Mouse (Mus musculus) intestine, embryonic 16.5 days (tissue): ENCODE results near the gene Hils1. TPM values are rescaled to one million over a fixed set of nuclear protein-coding genes. Genes with fewer than 3 reads are reported as not detected.

Source experiments
- ATAC-seq: fragments of 200-750 bp; cut with Nextera tagmentation; 2 replicates; pipeline ENCODE4 v1.8.0; 2017; ENCODE audit warnings: moderate TSS enrichment, moderate library complexity
- H3K27ac ChIP-seq: fragments of 300-500 bp; sonication (generic); 2 replicates; pipeline ENCODE4 v1.5.1; 2014; ENCODE audit warnings: mild to moderate bottlenecking, low read length
- H3K27me3 ChIP-seq: fragments of 300-500 bp; sonication (generic); replicated peaks from 2 replicates; pipeline ENCODE4 v1.6.1; 2014; ENCODE audit warnings: low read length, control low read depth, mixed read lengths; ENCODE audit not compliant: control insufficient read depth, insufficient read depth
- H3K36me3 ChIP-seq: fragments of 300-500 bp; sonication (generic); 2 replicates; pipeline ENCODE4 v1.6.1; 2014; ENCODE audit warnings: low read length, control low read depth; ENCODE audit not compliant: control insufficient read depth, insufficient read depth
- H3K4me1 ChIP-seq: fragments of 300-500 bp; sonication (generic); 2 replicates; pipeline ENCODE4 v1.6.1; 2014; ENCODE audit warnings: low read length, control low read depth, mixed read lengths; ENCODE audit not compliant: control insufficient read depth, insufficient read depth
- H3K4me2 ChIP-seq: fragments of 300-500 bp; sonication (generic); 2 replicates; pipeline ENCODE4 v1.6.1; 2014; ENCODE audit warnings: low read depth, low read length, control low read depth
- H3K4me3 ChIP-seq: fragments of 300-500 bp; sonication (generic); 2 replicates; pipeline ENCODE4 v1.5.1; 2014; ENCODE audit warnings: mild to moderate bottlenecking, low read length
- H3K9ac ChIP-seq: fragments of 300-500 bp; sonication (generic); 2 replicates; pipeline ENCODE4 v1.6.1; 2014; ENCODE audit warnings: low read depth, low read length
- H3K9me3 ChIP-seq: fragments of 300-500 bp; sonication (generic); 2 replicates; pipeline ENCODE4 v1.6.1; 2016; ENCODE audit warnings: low read length, control low read depth; ENCODE audit not compliant: control insufficient read depth
- WGBS: fragments of 180-500 bp; shearing (Covaris S2); extraction: QIAGEN DNeasy Blood & Tissue Kit; methylation state at CpG from one replicate; pipeline ENCODE4 v1.1.7; 2014; 5-methylcytosine and 5-hydroxymethylcytosine counted together
- polyA plus RNA-seq: library from polyadenylated mRNA; unstranded; fragments of >200 nt; fragmentation: Nextera tagmentation; extraction: Ambion mirVana; gene quantifications from 2 replicates; pipeline ENCODE4 v1.2.1, GENCODE M21; 2015

Hils1 gene
- polyA plus RNA-seq, 1 experiment from 2014 or later: not detected

- peaks cover 14% of the 10 kb centered on the region; the same call in 1 of the 2 replicates for H3K36me3 ChIP-seq
- no peak overlapping the region for H3K4me3 ChIP-seq
- WGBS: 81% methylated on average over 12 of the region's 12 CpGs
- no peak overlapping the region for H3K27ac ChIP-seq
- no peak overlapping the region for H3K9ac ChIP-seq
- no peaks in the 10 kb centered on the region for H3K27me3 ChIP-seq
- peaks cover 28% of the 10 kb centered on the region for H3K4me1 ChIP-seq
- no peak overlapping the region for H3K4me2 ChIP-seq
- ATAC-seq: no peak
- no peaks in the 10 kb centered on the region for H3K9me3 ChIP-seq
Measured at GRCm38 (mm10) chr11:95004136-95004936, 36.9 kb downstream of the Hils1 start.

- WGBS: 58% methylated on average over 6 of the region's 6 CpGs
- peaks cover 14% of the 10 kb centered on the region; the same call in 1 of the 2 replicates for H3K36me3 ChIP-seq
- H3K4me2 ChIP-seq: no peak overlapping the region
- no peak for ATAC-seq
- H3K27ac ChIP-seq: no peak overlapping the region
- H3K27me3 ChIP-seq: no peaks in the 10 kb centered on the region
- H3K9ac ChIP-seq: no peak overlapping the region
- H3K9me3 ChIP-seq: no peaks in the 10 kb centered on the region
- peaks cover 28% of the 10 kb centered on the region for H3K4me1 ChIP-seq
- no peak overlapping the region for H3K4me3 ChIP-seq
Measured at GRCm38 (mm10) chr11:95004937-95005198, 37.5 kb downstream of the Hils1 start.

GRCm38 (mm10) chr11:95006038-95006437 lies 38.6 kb downstream of the Hils1 start:
- WGBS: 37% methylated on average over 4 of the region's 4 CpGs
- Histone ChIP-seq H3K4me2 (peak overlapping the region; percentile 66), H3K36me3 (peaks cover 12% of the 10 kb centered on the region; the same call in 1 of the 2 replicates), H3K27ac (peak overlapping the region; percentile 54), H3K9me3 (no peaks in the 10 kb centered on the region), H3K9ac (peak overlapping the region; percentile 63), H3K4me3 (peak overlapping the region; percentile 47), H3K27me3 (no peaks in the 10 kb centered on the region), H3K4me1 (peaks cover 25% of the 10 kb centered on the region)
- ATAC-seq: no peak

- Histone ChIP-seq H3K4me1 (peaks cover 25% of the 10 kb centered on the region), H3K27ac (peak overlapping the region; percentile 54), H3K9ac (peak overlapping the region; percentile 63), H3K9me3 (no peaks in the 10 kb centered on the region), H3K36me3 (peaks cover 12% of the 10 kb centered on the region; the same call in 1 of the 2 replicates), H3K4me3 (peak overlapping the region; percentile 47), H3K4me2 (peak overlapping the region; percentile 66), H3K27me3 (no peaks in the 10 kb centered on the region)
- ATAC-seq: peak; percentile 74
- WGBS: 1% methylated on average over 27 of the region's 27 CpGs
Measured at GRCm38 (mm10) chr11:95006525-95007219, 39.3 kb downstream of the Hils1 start.

GRCm38 (mm10) chr11:95007418-95007817 lies 40.0 kb downstream of the Hils1 start:
- H3K27ac ChIP-seq: peak overlapping the region; percentile 46; the same call in 1 of the 2 replicates
- 53% methylated on average over 3 of the region's 3 CpGs for WGBS
- no peaks in the 10 kb centered on the region for H3K27me3 ChIP-seq
- peaks cover 28% of the 10 kb centered on the region for H3K4me1 ChIP-seq
- no peaks in the 10 kb centered on the region for H3K9me3 ChIP-seq
- no peak overlapping the region for H3K4me3 ChIP-seq
- ATAC-seq: no peak
- no peak overlapping the region for H3K4me2 ChIP-seq
- no peak overlapping the region for H3K9ac ChIP-seq
- H3K36me3 ChIP-seq: peaks cover 9% of the 10 kb centered on the region; the same call in 1 of the 2 replicates

- Histone ChIP-seq H3K9me3 (no peaks in the 10 kb centered on the region), H3K4me3 (peak overlapping the region; percentile 65), H3K9ac (peak overlapping the region; percentile 84), H3K27ac (peak overlapping the region; percentile 91), H3K4me1 (peaks cover 31% of the 10 kb centered on the region), H3K36me3 (0 out of 2 replicates have a peak, but pooled peaks cover 3% of the 10 kb centered on the region), H3K27me3 (no peaks in the 10 kb centered on the region), H3K4me2 (peak overlapping the region; percentile 85)
- 34% methylated on average over 15 of the region's 15 CpGs for WGBS
- ATAC-seq: peak; percentile 6; the same call in 1 of the 2 replicates
Measured at GRCm38 (mm10) chr11:95008661-95009628, 41.6 kb downstream of the Hils1 start.

GRCm38 (mm10) chr11:95009629-95010014 lies 42.2 kb downstream of the Hils1 start, which contains the start of gene Samd14:
Gene Samd14 (plus strand): TSS chr11:95009879.
- H3K9ac ChIP-seq: peak within 1 kb of the TSS; percentile 84
- ATAC-seq: peak; percentile 60
- no peaks in the 10 kb centered on the region for H3K9me3 ChIP-seq
- WGBS: under 1% methylated on average over 32 of the region's 32 CpGs
- peak within 1 kb of the TSS; percentile 85 for H3K4me2 ChIP-seq
- H3K4me1 ChIP-seq: peaks cover 31% of the 10 kb centered on the region
- 0 out of 2 replicates have a peak, but pooled peaks cover 2% of the 10 kb centered on the region for H3K36me3 ChIP-seq
- H3K27ac ChIP-seq: peak within 1 kb of the TSS; percentile 91
- H3K4me3 ChIP-seq: peak within 1 kb of the TSS; percentile 65
- no peaks in the 10 kb centered on the region for H3K27me3 ChIP-seq

GRCm38 (mm10) chr11:95010141-95010739 lies 42.8 kb downstream of the Hils1 start:
- Histone ChIP-seq H3K9ac (peak overlapping the region; percentile 84), H3K4me1 (peaks cover 31% of the 10 kb centered on the region)
- ATAC-seq: peak; percentile 25; the same call in 1 of the 2 replicates

More at GRCm38 (mm10) chr11:95010141-95010739, 42.8 kb downstream of the Hils1 start:
- H3K36me3 ChIP-seq: no peaks in the 10 kb centered on the region
- peak overlapping the region; percentile 91 for H3K27ac ChIP-seq
- H3K27me3 ChIP-seq: no peaks in the 10 kb centered on the region
- peak overlapping the region; percentile 65 for H3K4me3 ChIP-seq
- peak overlapping the region; percentile 85 for H3K4me2 ChIP-seq
- no peaks in the 10 kb centered on the region for H3K9me3 ChIP-seq
- WGBS: 1% methylated on average over 40 of the region's 40 CpGs
